Mouse (Mus musculus) brown adipose tissue, adult 24 weeks (tissue): ENCODE results near the gene Olfr982. TPM values are rescaled to one million over a fixed set of nuclear protein-coding genes. Genes with fewer than 3 reads are reported as not detected.

Experiments used
- H3K27ac ChIP-seq: fragments of 200-500 bp; replicated peaks from 2 replicates; pipeline ENCODE4 v1.5.1; 2012; ENCODE audit warnings: low read depth, mild to moderate bottlenecking, low read length
- H3K4me1 ChIP-seq: fragments of 200-500 bp; 2 replicates; pipeline ENCODE4 v1.6.1; 2012; ENCODE audit warnings: low read length, mixed read lengths; ENCODE audit not compliant: control insufficient read depth, insufficient read depth, insufficient read length
- H3K4me3 ChIP-seq: fragments of 200-500 bp; 2 replicates; pipeline ENCODE4 v1.5.1; 2012; ENCODE audit warnings: low read depth, mild to moderate bottlenecking, low read length, moderate library complexity; ENCODE audit not compliant: insufficient read depth
- polyA plus RNA-seq: library from polyadenylated mRNA; stranded (reverse); fragments of >200 nt; gene quantifications from 2 replicates; pipeline ENCODE4 v1.2.4, GENCODE M21; 2012; ENCODE audit not compliant: missing spikeins, insufficient read depth, insufficient read length

Olfr982 gene
- not detected in 2 replicates for polyA plus RNA-seq

- no peak within 1 kb of the TSS for H3K4me3 ChIP-seq
- H3K27ac ChIP-seq: no peak within 1 kb of the TSS
- H3K4me1 ChIP-seq: no peaks in the 10 kb centered on the region
Measured at GRCm38 (mm10) chr9:40073529-40073928, at the start of gene Olfr982. TSS of gene Olfr982 (plus strand) at chr9:40073829.

DNA sequence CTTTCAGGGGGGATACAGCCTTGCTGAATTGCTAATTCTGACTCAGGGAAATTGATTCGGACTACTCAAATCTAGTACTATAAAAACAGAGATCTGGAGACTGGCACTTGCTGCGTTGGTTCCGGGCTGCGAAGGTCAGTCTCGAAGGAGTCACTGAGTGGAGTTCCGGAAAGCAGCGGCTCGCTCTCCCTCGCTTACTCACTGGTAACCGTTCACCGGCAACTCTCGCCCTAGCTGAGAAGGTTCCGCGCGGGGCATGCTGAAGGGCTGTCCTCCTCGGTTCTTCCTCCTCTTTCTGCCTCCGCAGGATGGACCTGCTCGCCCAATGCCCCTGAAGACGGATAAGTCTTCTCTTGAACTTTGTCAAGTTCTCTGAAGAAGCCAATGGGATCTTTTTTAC lies 23.5 kb upstream of the Olfr982 start:
- Histone ChIP-seq H3K27ac (no peak overlapping the region), H3K4me1 (no peaks in the 10 kb centered on the region), H3K4me3 (no peak overlapping the region)

GRCm38 (mm10) chr9:40093495-40093894 lies 19.9 kb downstream of the Olfr982 start, which contains the start of gene Olfr983:
TSS of gene Olfr983 (minus strand) at chr9:40093595.
- Histone ChIP-seq H3K27ac (no peak within 1 kb of the TSS), H3K4me3 (no peak within 1 kb of the TSS), H3K4me1 (no peaks in the 10 kb centered on the region)

GRCm38 (mm10) chr9:40094769-40095168 lies 21.1 kb downstream of the Olfr982 start:
- H3K27ac ChIP-seq: no peak overlapping the region
- no peaks in the 10 kb centered on the region for H3K4me1 ChIP-seq
- no peak overlapping the region for H3K4me3 ChIP-seq

DNA sequence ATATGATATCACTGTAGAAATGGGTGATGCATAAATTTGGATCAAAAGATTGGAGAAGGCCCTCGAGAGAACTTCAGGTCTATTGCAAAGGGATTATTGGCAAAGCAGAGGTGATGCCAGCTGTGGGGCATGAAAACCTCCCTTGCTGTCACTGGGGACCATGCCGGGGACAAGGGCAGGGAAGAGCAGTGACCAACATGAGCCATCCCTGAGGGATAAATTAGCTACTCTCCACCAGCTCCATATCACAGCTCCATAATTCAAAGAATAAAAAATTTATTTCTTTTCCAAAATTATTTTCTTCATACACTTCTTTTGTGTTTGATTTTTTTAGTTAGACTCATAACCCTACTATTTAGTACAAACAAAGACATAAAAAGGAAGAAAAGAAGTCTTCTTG lies 40.5 kb downstream of the Olfr982 start, which contains the start of gene Olfr984:
Olfr984 (minus strand) TSS at position 101 of the 400 bp plus-strand sequence.
- Histone ChIP-seq H3K27ac (no peak within 1 kb of the TSS), H3K4me3 (no peak within 1 kb of the TSS), H3K4me1 (no peaks in the 10 kb centered on the region)

DNA sequence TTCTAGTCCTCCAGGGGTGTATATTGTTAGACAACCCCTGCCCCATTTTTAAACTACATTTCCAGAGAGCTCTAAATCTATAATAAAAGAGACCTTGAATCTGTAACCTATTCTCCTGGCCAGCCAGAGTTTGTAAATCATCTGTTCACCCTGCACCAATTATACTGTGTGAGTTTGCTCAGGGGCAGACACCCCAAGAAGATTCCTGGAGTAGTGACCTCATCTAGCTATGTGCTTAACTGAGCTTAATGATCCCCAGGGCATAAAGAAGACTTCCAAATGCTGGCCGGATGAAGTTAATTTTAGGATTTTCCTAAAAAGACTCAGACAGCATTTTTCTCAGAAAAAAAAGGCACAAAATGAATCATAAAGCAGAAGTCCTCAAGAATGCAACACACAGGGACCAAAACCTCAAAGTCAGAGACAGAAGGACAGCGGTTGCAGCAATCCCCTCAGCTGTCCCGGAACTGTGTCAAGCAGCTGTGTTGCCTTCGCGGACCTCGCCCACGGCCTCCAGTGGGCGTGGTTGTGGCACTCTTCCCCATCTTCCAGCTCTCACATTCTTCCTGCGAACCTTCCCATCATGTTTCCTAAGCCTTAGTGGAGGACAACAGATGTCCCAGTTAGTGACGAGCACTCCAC lies 43.1 kb downstream of the Olfr982 start:
- no peak overlapping the region for H3K27ac ChIP-seq
- H3K4me3 ChIP-seq: no peak overlapping the region
- H3K4me1 ChIP-seq: no peaks in the 10 kb centered on the region

GRCm38 (mm10) chr9:40117287-40117659 lies 43.6 kb downstream of the Olfr982 start:
- no peak overlapping the region for H3K27ac ChIP-seq
- H3K4me1 ChIP-seq: no peaks in the 10 kb centered on the region
- no peak overlapping the region for H3K4me3 ChIP-seq

Other genes starting within 250 kb of the Olfr982 start
- gene Olfr971, start 237.0 kb upstream of the Olfr982 start, polyA plus RNA-seq: not detected in 2 replicates
- not detected in 2 replicates for gene Olfr972, start 207.4 kb upstream of the Olfr982 start, polyA plus RNA-seq
- not detected in 2 replicates for gene Olfr229, start 166.5 kb upstream of the Olfr982 start, polyA plus RNA-seq
- gene Olfr974, start 136.3 kb upstream of the Olfr982 start, polyA plus RNA-seq: not detected in 2 replicates
- gene Olfr975, start 121.8 kb upstream of the Olfr982 start, polyA plus RNA-seq: not detected in 2 replicates
- gene Olfr976, start 112.7 kb upstream of the Olfr982 start, polyA plus RNA-seq: not detected in 2 replicates
- gene Olfr978, start 81.7 kb upstream of the Olfr982 start, polyA plus RNA-seq: not detected in 2 replicates
- gene Olfr979, start 70.4 kb upstream of the Olfr982 start, polyA plus RNA-seq: not detected in 2 replicates
- gene Olfr980, start 64.2 kb upstream of the Olfr982 start, polyA plus RNA-seq: not detected in 2 replicates
- gene Olfr981, start 52.4 kb upstream of the Olfr982 start, polyA plus RNA-seq: not detected in 2 replicates
- not detected in 2 replicates for gene Olfr983, start 19.8 kb downstream of the Olfr982 start, polyA plus RNA-seq
- not detected in 2 replicates for gene Olfr984, start 40.4 kb downstream of the Olfr982 start, polyA plus RNA-seq
- not detected in 2 replicates for gene Olfr985, start 56.4 kb downstream of the Olfr982 start, polyA plus RNA-seq
- not detected in 2 replicates for gene Tmem225, start 74.3 kb downstream of the Olfr982 start, polyA plus RNA-seq
- not detected in 2 replicates for gene Olfr986, start 107.1 kb downstream of the Olfr982 start, polyA plus RNA-seq
- 0.95 and 1.5 TPM in 2 replicates for gene Zfp202, start 118.5 kb downstream of the Olfr982 start, polyA plus RNA-seq
- gene Scn3b, start 195.4 kb downstream of the Olfr982 start, polyA plus RNA-seq: 0.38 TPM in 1 of 2 replicates, not detected in the other